Mouse (Mus musculus) testis, adult 2 months (tissue): ENCODE measurements around the gene Kalrn.

Source experiments
- CTCF ChIP-seq: fragments of 200-500 bp; IDR thresholded peaks from 2 replicates; pipeline ENCODE4 v1.5.1; 2012; ENCODE audit warnings: low read depth, mild to moderate bottlenecking, inconsistent platforms, low read length, moderate library complexity; ENCODE audit not compliant: control insufficient read depth, insufficient read depth, insufficient replicate concordance
- POLR2A ChIP-seq: fragments of 200-500 bp; IDR thresholded peaks from 2 replicates; pipeline ENCODE4 v1.6.1; 2012; ENCODE audit warnings: low read depth, mild to moderate bottlenecking, inconsistent platforms, low read length, moderate library complexity; ENCODE audit not compliant: control insufficient read depth

- TF ChIP-seq POLR2A, result no peak
- no peak for TF ChIP-seq CTCF
Measured at GRCm38 (mm10) chr16:33953008-33953407, 620.3 kb downstream of the Kalrn start.
